Mouse (Mus musculus) bone marrow, adult 2 months (tissue): ENCODE measurements at regions not wholly inside any gene's neighbourhood (a gene's known extent, or its start where the extent isn't known, plus 50 kb on each side); places are given as distances from the start of the nearest gene placed in this dataset.

Experiments
- H3K27ac ChIP-seq: fragments of 200-500 bp; 2 replicates; pipeline ENCODE4 v1.5.1; 2012; ENCODE audit warnings: low read depth, mild to moderate bottlenecking, control low read depth, inconsistent platforms, low read length; ENCODE audit not compliant: control insufficient read depth, poor library complexity, insufficient read depth
- H3K4me1 ChIP-seq: fragments of 200-500 bp; 2 replicates; pipeline ENCODE4 v1.6.1; 2011; ENCODE audit warnings: low read length; ENCODE audit not compliant: control insufficient read depth, insufficient read depth
- H3K4me3 ChIP-seq: fragments of 200-500 bp; replicated peaks from 2 replicates; pipeline ENCODE3; 2011; ENCODE audit warnings: mild to moderate bottlenecking, low read depth, low read length, control low read depth; ENCODE audit not compliant: control insufficient read depth
- CTCF ChIP-seq: fragments of 200-500 bp; IDR thresholded peaks from 2 replicates; pipeline ENCODE4 v1.5.1; 2011; ENCODE audit warnings: low read length, control low read depth; ENCODE audit not compliant: control insufficient read depth, insufficient read depth
- POLR2A ChIP-seq: fragments of 200-500 bp; IDR thresholded peaks from 2 replicates; pipeline ENCODE4 v1.6.1; 2011; ENCODE audit warnings: low read depth, mild to moderate bottlenecking, control low read depth, low read length, borderline replicate concordance; ENCODE audit not compliant: control insufficient read depth
- WGBS: fragments of 180-500 bp; shearing (Covaris S2); methylation state at CpG from one replicate; pipeline ENCODE4 v1.1.7; 2018; 5-methylcytosine and 5-hydroxymethylcytosine counted together

GRCm38 (mm10) chr13:59363428-59363827 is 221.6 kb downstream of the Agtpbp1 start:
- no peaks in the 10 kb centered on the region for H3K4me1 ChIP-seq
- WGBS: 73% methylated on average over 10 of the region's 10 CpGs
- no peak overlapping the region for H3K4me3 ChIP-seq
- H3K27ac ChIP-seq: no peak overlapping the region
- no peak for TF ChIP-seq CTCF
- TF ChIP-seq POLR2A: no peak

- no peak for TF ChIP-seq CTCF
- TF ChIP-seq POLR2A: no peak
- H3K27ac ChIP-seq: no peak overlapping the region
- WGBS: 81% methylated on average over 7 of the region's 7 CpGs
- no peaks in the 10 kb centered on the region for H3K4me1 ChIP-seq
- no peak overlapping the region for H3K4me3 ChIP-seq
Observed at GRCm38 (mm10) chr13:59361323-59361722, 223.7 kb downstream of the Agtpbp1 start.

GRCm38 (mm10) chr13:59360026-59360425 is 225.0 kb downstream of the Agtpbp1 start:
- WGBS: 20% methylated on average over 3 of the region's 3 CpGs
- H3K4me1 ChIP-seq: no peaks in the 10 kb centered on the region
- no peak overlapping the region for H3K4me3 ChIP-seq
- TF ChIP-seq CTCF: no peak
- no peak for TF ChIP-seq POLR2A
- no peak overlapping the region for H3K27ac ChIP-seq

GRCm38 (mm10) chr13:59358421-59358820 is 226.6 kb downstream of the Agtpbp1 start:
- Histone ChIP-seq H3K27ac (no peak overlapping the region), H3K4me1 (no peaks in the 10 kb centered on the region), H3K4me3 (no peak overlapping the region)
- WGBS: 56% methylated on average over 3 of the region's 3 CpGs
- TF ChIP-seq POLR2A: no peak
- no peak for TF ChIP-seq CTCF

- Histone ChIP-seq H3K4me1 (no peaks in the 10 kb centered on the region), H3K27ac (no peak overlapping the region), H3K4me3 (no peak overlapping the region)
- 62% methylated on average over 6 of the region's 6 CpGs for WGBS
- TF ChIP-seq CTCF (0 out of 2 replicates have a peak, but pooled peaks have one; percentile 16), POLR2A (no peak)
Observed at GRCm38 (mm10) chr13:59351461-59351860, 233.6 kb downstream of the Agtpbp1 start.

GRCm38 (mm10) chr13:59350613-59351150 is 234.3 kb downstream of the Agtpbp1 start:
- H3K27ac ChIP-seq: no peak overlapping the region
- 73% methylated on average over 7 of the region's 7 CpGs for WGBS
- TF ChIP-seq POLR2A (no peak), CTCF (no peak)
- no peaks in the 10 kb centered on the region for H3K4me1 ChIP-seq
- no peak overlapping the region for H3K4me3 ChIP-seq

GRCm38 (mm10) chr13:59348510-59348909 is 236.5 kb downstream of the Agtpbp1 start:
- TF ChIP-seq CTCF (no peak), POLR2A (no peak)
- Histone ChIP-seq H3K4me1 (no peaks in the 10 kb centered on the region), H3K4me3 (no peak overlapping the region), H3K27ac (no peak overlapping the region)

GRCm38 (mm10) chr13:59341871-59342270 is 243.2 kb downstream of the Agtpbp1 start:
- Histone ChIP-seq H3K4me3 (no peak overlapping the region), H3K27ac (no peak overlapping the region; the same call in 1 of the 2 replicates), H3K4me1 (no peaks in the 10 kb centered on the region)
- TF ChIP-seq CTCF (no peak), POLR2A (no peak)
- WGBS: 80% methylated on average over 13 of the region's 13 CpGs

- no peak overlapping the region for H3K27ac ChIP-seq
- 83% methylated on average over 9 of the region's 9 CpGs for WGBS
- no peak overlapping the region for H3K4me3 ChIP-seq
- TF ChIP-seq POLR2A (no peak), CTCF (no peak)
- H3K4me1 ChIP-seq: no peaks in the 10 kb centered on the region
Observed at GRCm38 (mm10) chr13:59338436-59338835, 246.6 kb downstream of the Agtpbp1 start.
